Mouse (Mus musculus): ENCODE measurements around the gene Vkorc1l1.

DNA sequence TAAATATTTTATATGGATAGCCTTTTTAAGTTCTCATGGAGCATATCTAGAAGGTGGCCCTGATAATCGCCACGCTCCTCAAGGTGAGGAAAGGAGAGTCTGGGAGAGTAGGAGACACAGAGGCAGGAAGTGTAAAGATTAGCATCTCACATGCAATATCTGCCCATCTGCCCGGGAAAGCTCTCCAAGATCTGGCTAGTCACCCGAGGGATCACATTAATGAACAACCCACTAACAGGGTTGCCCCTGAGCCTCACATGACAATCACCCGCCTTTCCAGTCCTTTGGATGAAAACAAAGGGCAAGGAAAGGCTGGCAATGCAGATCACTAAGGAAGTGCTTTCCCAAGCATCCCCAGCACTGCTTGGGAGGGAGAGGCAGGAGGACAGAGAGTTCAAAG is 85.4 kb downstream of the Vkorc1l1 start:
- TF ChIP-seq CTCF (IDR thresholded peaks at IDR 0.05; ENCODE audit: insufficient read depth, low read length): no peak
- TF ChIP-seq POLR2A (IDR thresholded peaks at IDR 0.05; ENCODE audit: borderline replicate concordance, extremely low read depth, low read depth, low read length): no peak

Data from lung, adult 2 months (tissue).